Mouse (Mus musculus): ENCODE data around the gene Cox14. TPM values are rescaled to one million over a fixed set of nuclear protein-coding genes. Genes with fewer than 3 reads are reported as not detected.

Cox14 gene
- polyA plus RNA-seq, 1 experiment from 2014 or later, result 67.5 TPM

DNA sequence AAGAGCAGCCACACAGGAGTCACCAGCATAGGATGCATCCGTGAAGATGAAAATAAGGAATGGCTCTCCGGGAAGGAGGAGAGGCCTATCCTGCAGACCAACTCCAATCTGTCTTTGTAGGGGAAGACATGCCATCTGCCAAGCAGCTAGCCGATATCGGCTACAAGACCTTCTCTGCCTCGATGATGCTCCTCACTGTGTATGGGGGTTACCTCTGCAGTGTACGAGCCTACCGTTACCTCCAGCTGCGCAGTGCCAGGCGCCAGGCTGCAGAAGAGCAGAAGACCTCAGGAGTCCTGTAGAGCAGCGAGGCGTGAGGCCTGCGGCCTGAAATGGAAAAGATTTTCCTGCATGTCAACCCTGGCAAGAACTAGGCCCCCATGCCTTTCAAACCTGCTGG, 2.1 kb downstream of the Cox14 start:
- no peak for ATAC-seq (ENCODE audit: insufficient read depth)
- Histone ChIP-seq H3K4me3 (replicated peaks) (no peak overlapping the region), H3K9ac (no peak overlapping the region), H3K36me3 (replicated peaks) (peaks cover 20% of the 10 kb centered on the region), H3K9me3 (replicated peaks) (peaks cover 3% of the 10 kb centered on the region; the same call in 1 of the 2 replicates), H3K27ac (replicated peaks) (no peak overlapping the region), H3K4me1 (replicated peaks) (peaks cover 34% of the 10 kb centered on the region), H3K4me2 (no peak overlapping the region), H3K27me3 (no peaks in the 10 kb centered on the region)
- WGBS (ENCODE audit: insufficient replicate concordance), result 82% methylated on average over 12 of the region's 12 CpGs

DNA sequence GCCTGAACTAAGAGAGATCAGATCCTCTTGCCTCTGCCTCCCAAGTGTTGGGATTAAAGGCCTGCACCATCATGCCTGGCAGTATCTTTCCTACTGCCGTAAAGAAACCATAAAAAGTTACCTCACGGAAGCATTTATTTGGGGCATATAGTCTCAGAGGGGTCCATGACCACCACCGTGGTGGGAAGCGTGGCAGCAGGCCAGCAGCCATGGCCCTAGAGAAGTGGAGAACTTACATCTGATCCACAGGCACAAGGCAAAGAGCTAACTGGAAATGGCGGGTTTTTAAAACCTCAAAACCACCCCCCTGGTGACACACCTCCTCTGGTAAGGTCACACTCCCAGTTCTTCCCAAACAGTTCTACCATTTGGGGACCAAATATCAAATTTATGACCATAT, 2.8 kb downstream of the Cox14 start:
- peaks cover 3% of the 10 kb centered on the region; the same call in 1 of the 2 replicates for H3K9me3 ChIP-seq (replicated peaks)
- H3K4me3 ChIP-seq (replicated peaks), result no peak overlapping the region
- H3K4me2 ChIP-seq, result no peak overlapping the region
- no peak for ATAC-seq (ENCODE audit: insufficient read depth)
- no peak overlapping the region for H3K9ac ChIP-seq
- H3K4me1 ChIP-seq (replicated peaks), result peaks cover 29% of the 10 kb centered on the region
- 88% methylated on average over 5 of the region's 5 CpGs for WGBS (ENCODE audit: insufficient replicate concordance)
- H3K36me3 ChIP-seq (replicated peaks), result peaks cover 20% of the 10 kb centered on the region
- no peaks in the 10 kb centered on the region for H3K27me3 ChIP-seq
- H3K27ac ChIP-seq (replicated peaks), result no peak overlapping the region

DNA sequence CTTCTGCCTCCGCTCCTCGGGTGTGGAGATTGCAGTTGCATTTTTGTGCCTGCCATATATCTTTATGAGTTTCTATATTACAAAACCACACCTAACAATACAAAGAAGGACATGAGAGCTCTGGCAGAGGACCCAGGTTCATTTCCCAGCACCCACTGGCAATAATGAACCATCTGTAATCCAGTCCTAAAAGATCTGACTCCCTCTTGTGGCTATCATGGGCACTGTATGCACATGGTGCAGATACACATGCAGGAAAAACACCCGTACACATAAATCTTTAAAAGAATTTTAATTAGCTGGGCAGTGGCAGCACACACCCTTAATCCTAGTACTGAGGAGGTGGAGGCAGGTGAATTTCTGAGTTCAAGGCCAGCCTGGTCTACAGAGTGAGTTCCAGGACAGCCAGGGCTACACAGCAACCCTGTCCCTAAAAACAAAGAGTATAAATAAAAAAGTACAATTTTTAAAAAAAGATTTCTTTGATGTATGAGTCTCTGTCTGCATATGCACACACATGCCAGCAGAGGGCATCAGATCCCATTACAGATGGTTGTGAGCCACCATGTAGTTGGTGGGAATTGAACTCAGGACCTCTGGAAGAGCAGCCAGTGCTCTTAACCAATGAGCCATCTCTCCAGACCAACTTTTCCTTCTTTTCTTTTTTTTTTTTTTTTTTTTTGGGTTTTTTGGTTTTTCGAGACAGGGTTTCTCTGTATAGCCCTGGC, 3.8 kb downstream of the Cox14 start:
- H3K9ac ChIP-seq, result no peak overlapping the region
- peaks cover 20% of the 10 kb centered on the region for H3K4me1 ChIP-seq (replicated peaks)
- no peak for ATAC-seq (ENCODE audit: insufficient read depth)
- H3K27me3 ChIP-seq, result no peaks in the 10 kb centered on the region
- H3K9me3 ChIP-seq (replicated peaks), result peaks cover 3% of the 10 kb centered on the region; the same call in 1 of the 2 replicates
- WGBS (ENCODE audit: insufficient replicate concordance), result 80% methylated on average over 4 of the region's 4 CpGs
- H3K4me3 ChIP-seq (replicated peaks), result no peak overlapping the region
- no peak overlapping the region for H3K27ac ChIP-seq (replicated peaks)
- H3K4me2 ChIP-seq, result no peak overlapping the region
- H3K36me3 ChIP-seq (replicated peaks), result peaks cover 20% of the 10 kb centered on the region

DNA sequence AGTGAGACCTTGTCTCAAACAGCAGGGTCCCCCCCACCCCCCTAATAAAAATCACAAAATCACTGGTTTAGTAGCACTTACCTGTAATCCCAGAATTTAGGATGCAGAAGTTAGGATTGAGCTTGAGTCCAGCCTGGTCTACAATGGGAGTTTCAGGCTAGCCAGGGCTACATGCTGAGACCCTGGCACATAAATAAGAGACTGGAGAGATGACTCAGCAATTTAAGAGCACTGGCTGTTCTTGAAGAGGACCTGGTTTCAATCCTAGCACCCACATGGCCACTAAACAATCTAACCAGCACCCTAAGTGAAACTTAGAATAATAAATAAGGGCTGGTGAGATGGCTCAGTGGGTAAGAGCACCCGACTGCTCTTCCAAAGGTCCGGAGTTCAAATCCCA, 5.7 kb downstream of the Cox14 start:
- no peak overlapping the region for H3K4me2 ChIP-seq
- H3K36me3 ChIP-seq (replicated peaks), result peaks cover 25% of the 10 kb centered on the region
- H3K4me1 ChIP-seq (replicated peaks), result peaks cover 6% of the 10 kb centered on the region
- H3K27me3 ChIP-seq, result no peaks in the 10 kb centered on the region
- WGBS (ENCODE audit: insufficient replicate concordance), result 90% methylated on average over 2 of the region's 2 CpGs
- H3K9me3 ChIP-seq (replicated peaks), result peaks cover 3% of the 10 kb centered on the region; the same call in 1 of the 2 replicates
- ATAC-seq (ENCODE audit: insufficient read depth), result no peak
- H3K9ac ChIP-seq, result no peak overlapping the region
- H3K27ac ChIP-seq (replicated peaks), result no peak overlapping the region
- no peak overlapping the region for H3K4me3 ChIP-seq (replicated peaks)

DNA sequence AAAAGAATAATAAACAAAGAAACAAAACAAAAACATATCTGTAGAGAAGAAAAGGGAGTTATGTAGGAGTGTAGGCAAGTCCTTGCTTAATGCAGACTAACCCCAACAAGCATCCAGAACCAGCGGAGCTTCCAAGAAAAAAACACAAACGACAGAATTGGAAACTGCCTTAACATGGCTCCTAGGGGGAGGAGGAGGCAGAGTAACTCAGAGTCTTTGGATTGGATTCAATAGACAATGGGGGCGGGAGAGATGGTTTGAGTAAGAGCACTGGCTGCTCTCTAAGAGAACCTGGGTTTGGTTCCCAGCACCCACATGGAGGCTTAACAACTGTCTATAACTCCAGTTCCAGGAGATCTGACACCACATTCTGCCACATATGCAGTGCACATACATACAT, 6.3 kb downstream of the Cox14 start:
- Histone ChIP-seq H3K4me1 (replicated peaks) (peaks cover under 1% of the 10 kb centered on the region), H3K27me3 (no peaks in the 10 kb centered on the region), H3K9me3 (replicated peaks) (peaks cover 3% of the 10 kb centered on the region; the same call in 1 of the 2 replicates), H3K36me3 (replicated peaks) (peaks cover 25% of the 10 kb centered on the region), H3K27ac (replicated peaks) (no peak overlapping the region), H3K4me3 (replicated peaks) (no peak overlapping the region), H3K9ac (no peak overlapping the region), H3K4me2 (no peak overlapping the region)
- WGBS (ENCODE audit: insufficient replicate concordance), result 71% methylated on average over 3 of the region's 3 CpGs
- ATAC-seq (ENCODE audit: insufficient read depth), result no peak

DNA sequence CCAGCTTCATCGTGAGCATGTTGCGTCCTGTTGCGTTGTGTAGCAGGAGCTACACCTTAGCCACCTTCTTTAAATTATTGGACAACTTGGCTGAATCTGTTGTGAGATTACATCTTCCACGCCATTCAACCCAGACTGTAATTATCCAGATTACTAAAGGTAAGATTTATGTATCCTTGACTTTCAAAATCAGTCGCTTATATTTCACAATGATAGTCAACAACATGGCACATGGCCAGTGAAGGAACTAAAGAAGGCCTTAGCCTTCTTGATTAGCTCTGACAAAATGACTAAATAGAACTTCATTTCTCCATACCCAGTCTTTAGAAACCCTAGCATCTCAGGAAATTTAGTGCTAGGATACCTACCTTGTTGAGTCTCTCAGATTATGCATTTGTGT, 7.8 kb downstream of the Cox14 start:
- Histone ChIP-seq H3K36me3 (replicated peaks) (peaks cover 21% of the 10 kb centered on the region), H3K4me3 (replicated peaks) (no peak overlapping the region), H3K27me3 (no peaks in the 10 kb centered on the region), H3K9me3 (replicated peaks) (peaks cover 3% of the 10 kb centered on the region; the same call in 1 of the 2 replicates), H3K4me2 (no peak overlapping the region), H3K27ac (replicated peaks) (no peak overlapping the region), H3K4me1 (replicated peaks) (no peaks in the 10 kb centered on the region), H3K9ac (no peak overlapping the region)
- no peak for ATAC-seq (ENCODE audit: insufficient read depth)
- WGBS (ENCODE audit: insufficient replicate concordance), result 83% methylated on average over 5 of the region's 5 CpGs

DNA sequence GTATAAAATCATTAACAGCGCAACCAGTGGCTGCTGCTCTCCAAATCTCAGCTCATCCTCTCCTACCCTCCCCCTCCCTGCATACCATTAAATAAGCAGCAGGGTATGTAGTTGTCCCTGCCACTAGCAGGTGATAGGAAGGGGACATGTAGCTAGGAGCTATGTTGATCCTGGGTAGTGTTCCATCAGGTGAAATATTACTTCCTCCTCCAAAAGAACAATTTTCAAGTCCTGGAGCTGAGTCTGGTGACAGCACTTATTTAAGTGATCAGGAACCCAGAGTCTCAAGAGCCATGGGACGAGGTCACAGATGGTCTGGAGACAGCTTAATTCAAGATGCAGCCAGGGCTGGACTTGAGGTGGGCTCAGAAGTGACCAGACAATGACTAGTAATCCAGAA, 10.2 kb downstream of the Cox14 start:
- ATAC-seq (ENCODE audit: insufficient read depth), result no peak
- Histone ChIP-seq H3K27me3 (no peaks in the 10 kb centered on the region), H3K9me3 (replicated peaks) (no peaks in the 10 kb centered on the region), H3K27ac (replicated peaks) (no peak overlapping the region), H3K36me3 (replicated peaks) (peaks cover 15% of the 10 kb centered on the region; the same call in 1 of the 2 replicates), H3K9ac (no peak overlapping the region), H3K4me1 (replicated peaks) (no peaks in the 10 kb centered on the region), H3K4me3 (replicated peaks) (no peak overlapping the region), H3K4me2 (no peak overlapping the region)
- WGBS (ENCODE audit: insufficient replicate concordance), result 80% methylated on average over 2 of the region's 2 CpGs

DNA sequence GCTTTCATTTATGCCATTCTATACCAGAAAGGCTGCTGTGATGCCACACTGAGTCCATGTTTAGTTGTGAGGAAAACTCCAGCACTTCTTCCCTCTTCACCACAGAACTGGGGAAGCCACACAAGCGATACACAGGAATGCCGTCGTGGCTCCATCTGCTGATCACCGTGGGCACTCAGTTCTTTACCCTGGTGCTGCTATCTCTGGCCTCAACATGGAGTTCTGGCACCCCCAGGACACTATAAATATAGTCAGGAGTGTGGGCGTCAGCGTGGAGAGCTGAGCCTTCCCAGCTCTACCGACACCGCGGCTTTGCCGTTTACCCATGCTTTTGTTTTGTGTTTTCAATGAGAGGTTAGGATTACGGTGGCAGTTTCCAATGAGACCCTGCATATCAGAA, 11.3 kb downstream of the Cox14 start:
- H3K9me3 ChIP-seq (replicated peaks), result no peaks in the 10 kb centered on the region
- peaks cover 18% of the 10 kb centered on the region; the same call in 1 of the 2 replicates for H3K36me3 ChIP-seq (replicated peaks)
- H3K27me3 ChIP-seq, result no peaks in the 10 kb centered on the region
- WGBS (ENCODE audit: insufficient replicate concordance), result 77% methylated on average over 11 of the region's 11 CpGs
- no peak overlapping the region for H3K27ac ChIP-seq (replicated peaks)
- no peak overlapping the region for H3K9ac ChIP-seq
- H3K4me1 ChIP-seq (replicated peaks), result no peaks in the 10 kb centered on the region
- ATAC-seq (ENCODE audit: insufficient read depth), result no peak
- no peak overlapping the region for H3K4me2 ChIP-seq
- H3K4me3 ChIP-seq (replicated peaks), result no peak overlapping the region

DNA sequence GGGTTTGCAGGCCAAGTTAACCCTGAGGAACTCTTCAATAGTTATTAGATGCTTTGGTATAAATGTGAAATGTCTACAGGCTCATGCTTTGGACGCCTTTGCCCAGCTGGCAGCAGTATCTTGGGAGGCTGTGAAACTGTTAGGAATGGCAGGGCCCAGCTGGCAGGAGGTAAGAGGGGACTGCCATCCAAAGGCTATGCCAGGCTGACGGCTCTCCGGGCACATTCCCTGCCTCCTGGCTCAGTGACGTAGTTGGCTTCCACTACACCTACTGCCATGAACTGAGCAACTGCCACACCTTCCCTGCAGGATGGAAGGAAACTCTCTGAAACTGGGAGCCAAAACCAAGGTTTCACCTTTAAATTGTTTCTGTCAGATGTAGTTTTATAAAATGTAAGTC, 14.8 kb downstream of the Cox14 start:
- Histone ChIP-seq H3K4me2 (no peak overlapping the region), H3K27me3 (no peaks in the 10 kb centered on the region), H3K9me3 (replicated peaks) (no peaks in the 10 kb centered on the region), H3K4me1 (replicated peaks) (no peaks in the 10 kb centered on the region), H3K9ac (no peak overlapping the region), H3K27ac (replicated peaks) (no peak overlapping the region), H3K36me3 (replicated peaks) (peaks cover 17% of the 10 kb centered on the region; the same call in 1 of the 2 replicates), H3K4me3 (replicated peaks) (no peak overlapping the region)
- WGBS (ENCODE audit: insufficient replicate concordance), result 78% methylated on average over 4 of the region's 4 CpGs
- ATAC-seq (ENCODE audit: insufficient read depth), result no peak

DNA sequence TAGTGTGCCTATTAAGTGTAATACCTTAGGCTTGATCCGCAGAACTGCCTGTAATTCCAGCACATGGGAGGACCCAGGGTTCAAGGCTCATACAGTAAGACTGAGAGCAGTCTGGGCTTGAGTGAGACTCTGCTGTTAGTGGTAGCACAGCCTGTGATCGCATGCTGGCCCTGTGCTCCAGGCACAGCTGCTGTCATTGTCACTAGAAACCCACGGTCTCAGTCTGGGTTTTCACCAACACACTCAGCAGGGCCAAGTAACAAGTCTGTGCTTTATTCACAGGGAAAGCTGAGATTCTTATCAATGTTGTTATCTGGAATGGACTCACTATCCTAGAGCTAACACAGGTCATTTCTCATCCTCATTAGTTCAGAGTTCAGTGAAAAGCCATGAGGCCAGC, 28.8 kb downstream of the Cox14 start:
- H3K4me1 ChIP-seq (replicated peaks), result no peaks in the 10 kb centered on the region
- no peaks in the 10 kb centered on the region for H3K36me3 ChIP-seq (replicated peaks)
- H3K27ac ChIP-seq (replicated peaks), result no peak overlapping the region
- no peak for ATAC-seq (ENCODE audit: insufficient read depth)
- H3K4me2 ChIP-seq, result no peak overlapping the region
- no peaks in the 10 kb centered on the region for H3K9me3 ChIP-seq (replicated peaks)
- H3K4me3 ChIP-seq (replicated peaks), result no peak overlapping the region
- no peak overlapping the region for H3K9ac ChIP-seq
- 69% methylated on average over 3 of the region's 3 CpGs for WGBS (ENCODE audit: insufficient replicate concordance)
- H3K27me3 ChIP-seq, result no peaks in the 10 kb centered on the region

DNA sequence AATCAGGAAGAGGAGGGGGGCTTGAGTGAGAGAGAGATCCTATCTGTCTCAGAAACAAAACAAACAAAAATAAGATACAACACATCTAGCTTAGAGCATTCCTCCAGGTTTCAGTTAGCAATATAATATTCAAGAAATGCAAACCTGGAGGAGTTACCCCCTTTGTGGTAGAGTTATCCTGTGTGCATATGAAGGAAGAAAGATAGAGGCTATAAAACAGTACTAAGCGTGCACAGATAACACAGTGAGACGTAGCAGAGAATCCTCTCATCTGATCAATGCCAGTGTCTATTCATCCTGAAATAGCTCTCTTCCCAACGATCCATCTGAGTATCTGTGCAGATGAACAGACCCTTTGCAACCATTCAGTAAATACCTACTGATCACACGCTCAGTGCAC, 42.0 kb downstream of the Cox14 start:
- H3K4me2 ChIP-seq, result no peak overlapping the region
- H3K4me3 ChIP-seq (replicated peaks), result no peak overlapping the region
- no peaks in the 10 kb centered on the region for H3K36me3 ChIP-seq (replicated peaks)
- no peak for ATAC-seq (ENCODE audit: insufficient read depth)
- H3K9ac ChIP-seq, result no peak overlapping the region
- no peak overlapping the region for H3K27ac ChIP-seq (replicated peaks)
- H3K9me3 ChIP-seq (replicated peaks), result no peaks in the 10 kb centered on the region
- peaks cover 20% of the 10 kb centered on the region for H3K4me1 ChIP-seq (replicated peaks)
- WGBS (ENCODE audit: insufficient replicate concordance), result 33% methylated on average over 4 of the region's 4 CpGs
- peaks cover 11% of the 10 kb centered on the region; the same call in 1 of the 2 replicates for H3K27me3 ChIP-seq

DNA sequence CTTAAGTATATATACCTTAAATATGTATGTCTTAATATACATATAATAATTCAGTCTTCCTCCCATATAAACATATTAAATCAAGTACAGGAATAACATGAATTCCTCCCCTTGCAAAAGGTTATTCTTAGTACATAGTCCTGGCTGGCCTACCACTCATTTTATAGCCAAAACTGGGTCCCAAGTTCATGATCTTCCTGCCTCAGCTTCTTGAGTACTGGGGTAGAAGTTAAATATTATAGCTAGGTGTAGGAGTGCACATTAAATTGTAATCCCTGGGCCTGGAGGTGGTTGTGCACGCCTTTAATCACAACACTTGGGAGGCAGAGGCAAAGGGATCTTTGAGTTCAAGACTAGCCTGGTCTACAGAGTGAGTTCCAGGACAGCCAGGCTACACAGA, 43.3 kb downstream of the Cox14 start:
- Histone ChIP-seq H3K4me1 (replicated peaks) (peaks cover 22% of the 10 kb centered on the region), H3K27me3 (peaks cover 12% of the 10 kb centered on the region; the same call in 1 of the 2 replicates), H3K27ac (replicated peaks) (no peak overlapping the region), H3K9me3 (replicated peaks) (no peaks in the 10 kb centered on the region), H3K9ac (no peak overlapping the region), H3K4me3 (replicated peaks) (no peak overlapping the region), H3K36me3 (replicated peaks) (no peaks in the 10 kb centered on the region), H3K4me2 (no peak overlapping the region)
- ATAC-seq (ENCODE audit: insufficient read depth), result no peak
- WGBS (ENCODE audit: insufficient replicate concordance), result 73% methylated on average over 1 of the region's 1 CpGs
